Mouse (Mus musculus) ES-CJ7 (cell line): Measurements from ENCODE around the gene Irf7.
A peak's percentile ranks its signal among the peaks of the same experiment; 100 is the strongest.

Experiments
- DNase-seq: peaks from one replicate; pipeline ENCODE4 v3.0.0; 2011; ENCODE audit warnings: low read depth, low spot score

Gene Irf7

GRCm38 (mm10) chr7:141220377-141220776 is 45.9 kb downstream of the Irf7 start:
- no peak for DNase-seq

GRCm38 (mm10) chr7:141219558-141220099 is 46.7 kb downstream of the Irf7 start:
- peak; percentile 44 for DNase-seq

GRCm38 (mm10) chr7:141218557-141219133 is 47.6 kb downstream of the Irf7 start:
- DNase-seq, result no peak

- DNase-seq, result no peak
Measured at GRCm38 (mm10) chr7:141218141-141218540, 48.1 kb downstream of the Irf7 start.

GRCm38 (mm10) chr7:141217343-141218013 is 48.8 kb downstream of the Irf7 start:
- no peak for DNase-seq

GRCm38 (mm10) chr7:141216894-141217293 is 49.4 kb downstream of the Irf7 start:
- DNase-seq, result no peak

- peak; percentile 65 for DNase-seq
Measured at GRCm38 (mm10) chr7:141215880-141216733, 50.2 kb downstream of the Irf7 start.

GRCm38 (mm10) chr7:141215101-141215879 is 51.0 kb downstream of the Irf7 start, which contains the start of gene Rassf7:
Gene Rassf7, plus strand, starts transcription at chr7:141215860.
- DNase-seq, result peak; percentile 99

- DNase-seq, result no peak
Measured at GRCm38 (mm10) chr7:141214310-141214709, 52.0 kb downstream of the Irf7 start.

GRCm38 (mm10) chr7:141213605-141214235 is 52.6 kb downstream of the Irf7 start, which contains the start of gene Lmntd2:
Gene Lmntd2, minus strand, starts transcription at chr7:141214080.
- DNase-seq, result no peak

- no peak for DNase-seq
Measured at GRCm38 (mm10) chr7:141213133-141213532, 53.1 kb downstream of the Irf7 start.
